Mouse (Mus musculus): ENCODE measurements around the gene Rcor1. TPM values are rescaled to one million over a fixed set of nuclear protein-coding genes. Genes with fewer than 3 reads are reported as not detected.

Gene Rcor1
- polyA plus RNA-seq, 1 experiment from 2014 or later, result 9.7 TPM

DNA sequence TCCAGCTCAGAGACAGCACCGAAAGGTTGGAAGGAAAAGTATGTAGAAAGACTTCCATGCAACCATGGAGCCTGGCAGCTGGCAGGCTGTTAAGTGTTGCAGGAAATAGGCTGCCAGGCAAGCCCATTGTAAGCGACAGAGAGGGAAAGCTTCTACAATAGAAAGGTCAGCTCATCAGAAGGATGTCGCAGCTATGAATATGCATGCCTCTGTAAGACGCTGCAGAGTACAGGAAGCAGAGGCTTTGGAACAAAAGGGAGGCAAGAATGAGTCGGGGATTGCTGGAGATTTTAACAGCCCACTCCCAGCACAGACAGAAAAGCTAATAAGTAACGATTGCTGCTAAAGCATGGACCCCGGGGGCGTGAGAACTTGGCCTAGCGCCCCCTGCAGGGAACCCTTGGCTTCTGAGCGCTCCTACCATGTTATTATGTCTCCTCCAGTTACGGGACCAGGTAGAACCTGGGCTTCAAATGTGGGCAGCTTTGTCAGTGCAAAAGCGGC, 103.9 kb downstream of the Rcor1 start:
- Histone ChIP-seq H3K4me2 (replicated peaks; ENCODE audit: low read depth, low read length) (peak overlapping the region; percentile 22), H3K36me3 (ENCODE audit: insufficient read depth, low read length) (no peaks in the 10 kb centered on the region), H3K4me3 (ENCODE audit: low read length) (no peak overlapping the region), H3K4me1 (ENCODE audit: insufficient read depth, low read length) (peaks cover 27% of the 10 kb centered on the region), H3K9ac (replicated peaks; ENCODE audit: low read length) (peak overlapping the region; percentile 36), H3K27me3 (ENCODE audit: insufficient read depth, low read length) (no peaks in the 10 kb centered on the region), H3K27ac (ENCODE audit: low read length) (peak overlapping the region; percentile 53; the same call in 1 of the 2 replicates), H3K9me3 (ENCODE audit: low read length) (no peaks in the 10 kb centered on the region; the same call in 1 of the 2 replicates)
- ATAC-seq (ENCODE audit: low FRiP score, low TSS enrichment), result no peak
- WGBS, result 19% methylated on average over 12 of the region's 12 CpGs

DNA sequence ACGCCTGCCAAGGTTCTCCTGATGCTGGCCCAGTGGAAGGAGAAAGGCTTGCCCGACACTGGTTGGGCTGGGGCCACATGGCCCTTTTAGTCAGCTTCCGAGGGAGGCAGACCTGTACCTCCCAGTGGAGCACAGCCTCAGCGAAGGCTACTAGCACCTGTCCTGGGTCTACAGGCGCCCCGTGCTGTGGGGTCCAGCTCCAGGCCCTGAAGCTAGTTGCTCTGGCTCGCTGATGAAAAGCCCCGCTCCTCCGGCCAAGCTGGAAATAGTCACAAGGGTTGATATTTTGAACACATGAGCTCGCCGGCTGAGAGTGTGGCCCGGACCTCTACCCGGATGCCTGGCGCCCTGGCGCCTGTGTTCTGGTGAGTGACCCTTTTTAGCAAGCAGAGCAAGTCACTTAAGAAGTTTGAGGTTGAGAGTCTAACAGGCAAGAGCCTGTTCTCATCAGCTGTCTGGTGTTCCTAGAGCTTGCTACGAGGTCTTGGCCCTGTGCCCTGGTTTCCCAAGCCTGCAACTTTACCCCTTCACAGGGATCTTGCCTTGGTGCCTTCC, 104.4 kb downstream of the Rcor1 start:
- Histone ChIP-seq H3K9ac (replicated peaks; ENCODE audit: low read length) (peak overlapping the region; percentile 36), H3K4me2 (replicated peaks; ENCODE audit: low read depth, low read length) (peak overlapping the region; percentile 22), H3K27me3 (ENCODE audit: insufficient read depth, low read length) (no peaks in the 10 kb centered on the region), H3K4me3 (ENCODE audit: low read length) (no peak overlapping the region), H3K4me1 (ENCODE audit: insufficient read depth, low read length) (peaks cover 27% of the 10 kb centered on the region), H3K9me3 (ENCODE audit: low read length) (no peaks in the 10 kb centered on the region; the same call in 1 of the 2 replicates), H3K27ac (ENCODE audit: low read length) (0 out of 2 replicates have a peak overlapping the region, but pooled peaks have one; percentile 53), H3K36me3 (ENCODE audit: insufficient read depth, low read length) (no peaks in the 10 kb centered on the region)
- WGBS, result 60% methylated on average over 16 of the region's 16 CpGs
- ATAC-seq (ENCODE audit: low FRiP score, low TSS enrichment), result 0 out of 2 replicates have a peak, but pooled peaks have one; percentile 36

DNA sequence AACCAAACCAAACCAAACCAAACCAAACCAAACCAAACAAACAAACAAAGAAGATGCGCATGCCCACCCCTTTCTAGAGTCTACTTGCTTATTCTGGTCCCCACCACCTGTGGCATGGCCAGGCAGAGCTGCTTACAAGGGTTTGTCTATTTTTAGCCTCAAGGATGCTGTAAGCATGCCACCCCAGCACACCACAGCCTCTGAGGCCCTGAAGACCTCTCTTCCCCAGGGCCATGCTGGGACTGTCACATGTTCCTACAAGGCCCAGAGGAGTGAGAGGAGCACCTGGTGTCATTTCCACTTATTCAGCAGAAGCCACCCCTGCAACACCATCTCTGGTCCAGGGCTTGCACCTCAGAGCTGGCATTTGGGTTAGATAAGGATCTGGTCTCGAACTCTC, 105.4 kb downstream of the Rcor1 start:
- 0 out of 2 replicates have a peak, but pooled peaks cover 3% of the 10 kb centered on the region for H3K27me3 ChIP-seq (ENCODE audit: insufficient read depth, low read length)
- H3K9ac ChIP-seq (replicated peaks; ENCODE audit: low read length), result no peak overlapping the region
- H3K4me3 ChIP-seq (ENCODE audit: low read length), result no peak overlapping the region
- no peak overlapping the region for H3K27ac ChIP-seq (ENCODE audit: low read length)
- H3K4me1 ChIP-seq (ENCODE audit: insufficient read depth, low read length), result peaks cover 27% of the 10 kb centered on the region
- ATAC-seq (ENCODE audit: low FRiP score, low TSS enrichment), result no peak; the same call in 1 of the 2 replicates
- no peaks in the 10 kb centered on the region for H3K36me3 ChIP-seq (ENCODE audit: insufficient read depth, low read length)
- 90% methylated on average over 2 of the region's 2 CpGs for WGBS
- H3K9me3 ChIP-seq (ENCODE audit: low read length), result no peaks in the 10 kb centered on the region; the same call in 1 of the 2 replicates
- H3K4me2 ChIP-seq (replicated peaks; ENCODE audit: low read depth, low read length), result no peak overlapping the region

DNA sequence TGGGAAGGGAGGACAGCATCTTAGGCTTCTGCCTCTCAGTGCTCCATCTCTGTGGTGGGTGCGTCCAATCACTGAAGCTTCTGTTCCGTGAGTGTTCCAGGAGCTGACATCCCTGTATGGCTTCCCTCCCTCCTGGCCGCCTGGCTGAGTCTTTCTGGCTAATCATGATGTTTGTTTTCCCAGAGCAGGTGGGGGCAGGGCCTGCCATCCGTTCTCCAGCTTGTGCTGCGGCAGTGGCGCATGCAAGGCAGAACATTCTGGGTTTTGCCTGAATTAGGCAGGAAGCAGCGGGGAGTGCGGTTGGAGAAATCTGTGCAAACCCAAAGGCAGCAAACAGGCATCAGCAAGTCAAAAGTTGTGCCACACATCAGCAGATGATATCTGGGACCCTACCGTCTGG, 106.1 kb downstream of the Rcor1 start:
- no peak overlapping the region for H3K27ac ChIP-seq (ENCODE audit: low read length)
- no peak overlapping the region for H3K4me3 ChIP-seq (ENCODE audit: low read length)
- peak; percentile 7; the same call in 1 of the 2 replicates for ATAC-seq (ENCODE audit: low FRiP score, low TSS enrichment)
- 0 out of 2 replicates have a peak, but pooled peaks cover 3% of the 10 kb centered on the region for H3K27me3 ChIP-seq (ENCODE audit: insufficient read depth, low read length)
- no peak overlapping the region for H3K4me2 ChIP-seq (replicated peaks; ENCODE audit: low read depth, low read length)
- peaks cover 33% of the 10 kb centered on the region for H3K4me1 ChIP-seq (ENCODE audit: insufficient read depth, low read length)
- no peaks in the 10 kb centered on the region for H3K36me3 ChIP-seq (ENCODE audit: insufficient read depth, low read length)
- H3K9me3 ChIP-seq (ENCODE audit: low read length), result no peaks in the 10 kb centered on the region; the same call in 1 of the 2 replicates
- 27% methylated on average over 9 of the region's 9 CpGs for WGBS
- H3K9ac ChIP-seq (replicated peaks; ENCODE audit: low read length), result no peak overlapping the region

DNA sequence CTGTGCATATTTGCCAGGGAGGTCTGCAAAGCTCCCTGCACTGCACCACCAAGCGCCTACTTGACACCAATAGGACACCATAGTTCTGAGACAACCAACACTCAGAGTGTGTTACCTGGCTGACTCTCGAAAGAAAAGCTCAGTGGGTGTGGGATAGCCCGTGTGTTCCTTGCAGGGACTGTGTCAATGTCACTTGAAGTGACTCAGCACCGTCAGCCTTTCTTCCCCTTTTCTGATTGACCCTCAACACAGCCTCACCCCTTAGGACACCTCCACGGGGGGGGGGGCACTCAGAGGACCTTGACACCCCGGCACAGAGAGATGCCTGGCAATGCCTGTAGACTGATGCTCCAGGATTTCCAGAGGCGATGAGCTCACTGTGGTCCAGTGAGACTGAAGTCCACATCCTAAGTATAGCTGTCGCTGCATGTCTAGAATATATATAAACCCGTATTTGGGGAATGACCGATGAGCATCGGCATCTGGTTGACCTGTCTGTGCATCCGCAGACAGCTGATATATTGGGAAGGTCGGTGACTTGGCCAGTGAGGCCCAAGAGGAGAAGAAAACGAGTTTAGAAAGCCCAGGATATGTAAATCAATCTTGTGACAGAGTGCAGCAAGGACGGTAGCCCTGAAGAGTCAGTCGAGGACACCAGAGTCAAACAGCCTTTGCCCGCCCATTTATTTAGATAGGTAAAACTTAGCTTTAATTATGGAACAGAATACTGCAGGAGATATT, 110.5 kb downstream of the Rcor1 start:
- Histone ChIP-seq H3K4me3 (ENCODE audit: low read length) (no peak overlapping the region), H3K4me1 (ENCODE audit: insufficient read depth, low read length) (peaks cover 19% of the 10 kb centered on the region), H3K4me2 (replicated peaks; ENCODE audit: low read depth, low read length) (0 out of 2 replicates have a peak overlapping the region, but pooled peaks have one; percentile 18), H3K36me3 (ENCODE audit: insufficient read depth, low read length) (no peaks in the 10 kb centered on the region), H3K27me3 (ENCODE audit: insufficient read depth, low read length) (0 out of 2 replicates have a peak, but pooled peaks cover 3% of the 10 kb centered on the region), H3K9me3 (ENCODE audit: low read length) (no peaks in the 10 kb centered on the region), H3K27ac (ENCODE audit: low read length) (no peak overlapping the region), H3K9ac (replicated peaks; ENCODE audit: low read length) (0 out of 2 replicates have a peak overlapping the region, but pooled peaks have one; percentile 16)
- ATAC-seq (ENCODE audit: low FRiP score, low TSS enrichment), result no peak
- WGBS, result 56% methylated on average over 17 of the region's 17 CpGs

DNA sequence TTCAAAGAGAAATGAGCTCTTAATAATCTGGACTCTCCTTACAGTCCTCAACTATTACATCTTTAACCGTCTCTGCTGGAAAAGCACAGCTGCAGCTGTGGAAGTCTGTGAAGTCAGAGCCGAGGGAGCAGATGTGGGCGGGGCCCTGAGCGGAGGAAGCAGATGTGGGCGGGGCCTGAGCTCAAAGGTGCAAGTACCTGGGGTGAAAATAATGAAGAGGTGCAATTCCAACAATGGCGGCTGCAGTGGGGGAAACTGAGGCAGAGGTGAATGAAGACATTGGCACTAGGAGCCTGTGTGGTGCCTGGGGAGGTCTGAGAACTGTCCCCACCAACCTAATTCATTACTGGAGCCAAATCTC, 111.1 kb downstream of the Rcor1 start:
- WGBS, result 5% methylated on average over 6 of the region's 6 CpGs
- ATAC-seq (ENCODE audit: low FRiP score, low TSS enrichment), result no peak
- Histone ChIP-seq H3K4me2 (replicated peaks; ENCODE audit: low read depth, low read length) (0 out of 2 replicates have a peak overlapping the region, but pooled peaks have one; percentile 18), H3K9ac (replicated peaks; ENCODE audit: low read length) (no peak overlapping the region), H3K4me3 (ENCODE audit: low read length) (no peak overlapping the region), H3K27ac (ENCODE audit: low read length) (no peak overlapping the region), H3K4me1 (ENCODE audit: insufficient read depth, low read length) (peaks cover 13% of the 10 kb centered on the region), H3K9me3 (ENCODE audit: low read length) (no peaks in the 10 kb centered on the region), H3K36me3 (ENCODE audit: insufficient read depth, low read length) (no peaks in the 10 kb centered on the region), H3K27me3 (ENCODE audit: insufficient read depth, low read length) (0 out of 2 replicates have a peak, but pooled peaks cover 3% of the 10 kb centered on the region)

DNA sequence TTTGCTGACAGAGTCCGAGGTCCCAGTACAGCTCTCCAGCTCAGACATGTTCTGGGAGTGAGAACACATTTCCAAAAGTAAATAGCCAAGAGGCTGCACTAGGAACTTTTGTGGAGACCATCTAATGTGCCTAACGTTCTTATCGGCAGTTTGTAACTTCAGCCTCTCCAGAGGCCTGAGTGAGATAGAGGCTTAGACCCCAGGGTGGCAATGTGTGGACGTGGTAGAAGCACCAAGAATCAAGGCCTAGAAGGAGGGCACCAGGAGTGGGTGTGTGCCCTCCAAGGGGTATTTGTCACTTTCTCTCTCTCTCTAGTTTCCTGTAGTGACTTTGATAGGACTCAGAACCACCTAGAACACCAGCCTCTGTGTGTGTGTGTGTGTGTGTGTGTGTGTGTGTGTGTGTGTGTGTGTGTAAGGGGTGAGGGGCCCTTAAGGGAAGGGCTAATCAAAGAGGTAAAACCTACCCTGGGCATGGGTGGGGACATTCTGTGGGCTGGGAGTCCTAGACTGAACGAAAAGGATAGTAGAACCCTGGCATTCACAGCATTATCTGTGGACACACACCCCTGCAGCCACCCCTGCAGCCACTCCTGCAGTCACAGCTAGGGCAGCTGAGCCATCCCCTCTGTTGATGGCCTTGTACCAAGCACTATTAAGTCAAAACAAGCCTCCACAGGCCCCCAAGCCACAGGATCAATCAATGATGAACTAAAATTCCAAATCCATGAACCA, 112.4 kb downstream of the Rcor1 start:
- Histone ChIP-seq H3K4me1 (ENCODE audit: insufficient read depth, low read length) (peaks cover 8% of the 10 kb centered on the region; the same call in 1 of the 2 replicates), H3K9ac (replicated peaks; ENCODE audit: low read length) (no peak overlapping the region)
- no peak for ATAC-seq (ENCODE audit: low FRiP score, low TSS enrichment)

DNA sequence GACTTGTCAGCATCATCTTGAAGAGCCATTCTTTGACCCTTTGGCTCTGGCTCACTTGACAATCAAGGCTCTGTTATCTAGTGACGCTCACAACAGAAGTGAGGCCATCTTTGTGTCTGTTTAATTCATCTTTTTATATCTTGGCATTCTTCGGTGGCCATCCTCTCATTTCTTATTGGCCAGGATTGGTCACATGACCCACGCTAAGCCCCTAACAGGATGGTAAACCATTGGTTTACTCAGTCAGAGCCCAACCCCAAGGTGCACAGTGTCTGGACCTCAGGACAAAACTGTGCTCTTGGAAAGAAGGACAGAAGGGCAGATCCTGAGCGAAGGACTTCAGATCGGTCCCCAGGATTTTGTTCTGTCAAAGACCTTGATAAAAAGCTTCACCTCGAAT, 113.4 kb downstream of the Rcor1 start:
- H3K9me3 ChIP-seq (ENCODE audit: low read length), result no peaks in the 10 kb centered on the region
- no peak overlapping the region for H3K9ac ChIP-seq (replicated peaks; ENCODE audit: low read length)
- H3K27me3 ChIP-seq (ENCODE audit: insufficient read depth, low read length), result 0 out of 2 replicates have a peak, but pooled peaks cover 3% of the 10 kb centered on the region
- WGBS, result 92% methylated on average over 6 of the region's 6 CpGs
- H3K4me1 ChIP-seq (ENCODE audit: insufficient read depth, low read length), result peaks cover 8% of the 10 kb centered on the region; the same call in 1 of the 2 replicates
- H3K4me3 ChIP-seq (ENCODE audit: low read length), result no peak overlapping the region
- H3K27ac ChIP-seq (ENCODE audit: low read length), result no peak overlapping the region
- H3K4me2 ChIP-seq (replicated peaks; ENCODE audit: low read depth, low read length), result no peak overlapping the region
- no peak for ATAC-seq (ENCODE audit: low FRiP score, low TSS enrichment)
- H3K36me3 ChIP-seq (ENCODE audit: insufficient read depth, low read length), result no peaks in the 10 kb centered on the region

More for the DNA sequence above, 112.4 kb downstream of the Rcor1 start:
- Histone ChIP-seq H3K36me3 (ENCODE audit: insufficient read depth, low read length) (no peaks in the 10 kb centered on the region), H3K4me2 (replicated peaks; ENCODE audit: low read depth, low read length) (no peak overlapping the region), H3K4me3 (ENCODE audit: low read length) (no peak overlapping the region), H3K27ac (ENCODE audit: low read length) (no peak overlapping the region), H3K9me3 (ENCODE audit: low read length) (no peaks in the 10 kb centered on the region), H3K27me3 (ENCODE audit: insufficient read depth, low read length) (0 out of 2 replicates have a peak, but pooled peaks cover 3% of the 10 kb centered on the region)
- 82% methylated on average over 5 of the region's 5 CpGs for WGBS

DNA sequence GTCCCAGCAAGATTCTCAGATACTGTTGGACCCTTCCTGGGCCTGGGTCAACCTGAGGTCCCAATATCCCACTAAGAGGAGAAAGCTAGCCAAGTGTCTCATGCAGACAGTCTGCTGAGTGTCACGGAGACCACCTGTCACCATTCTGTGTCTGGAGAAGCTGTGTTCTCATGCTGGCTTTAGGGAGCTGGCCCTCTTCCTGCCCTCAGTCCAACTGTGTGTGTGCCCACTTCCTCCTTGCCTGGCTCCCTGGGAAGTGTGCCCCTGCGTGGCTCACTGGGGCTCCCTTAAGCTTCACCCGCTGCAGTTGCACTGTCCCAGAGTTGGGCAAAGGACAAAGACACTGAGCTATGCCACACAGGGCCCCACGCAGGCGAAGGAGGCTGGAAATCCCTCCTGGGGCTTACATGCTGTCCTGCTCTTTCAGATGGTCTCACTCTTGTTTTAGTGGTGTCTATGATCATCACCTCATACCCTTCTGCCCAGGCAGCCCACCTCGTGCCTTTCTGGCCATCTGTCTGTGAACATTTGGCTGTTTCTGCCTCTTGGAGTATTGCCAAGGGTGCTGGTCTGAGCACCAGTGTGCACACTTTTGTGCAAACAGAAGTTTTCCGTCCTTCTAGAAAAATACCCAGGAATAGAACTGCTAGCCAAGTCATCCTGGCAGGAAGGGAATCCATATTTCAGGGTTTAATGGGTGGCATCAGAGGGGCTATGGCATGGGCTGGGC, 114.0 kb downstream of the Rcor1 start:
- 0 out of 2 replicates have a peak, but pooled peaks cover 3% of the 10 kb centered on the region for H3K27me3 ChIP-seq (ENCODE audit: insufficient read depth, low read length)
- H3K27ac ChIP-seq (ENCODE audit: low read length), result no peak overlapping the region
- no peak overlapping the region for H3K9ac ChIP-seq (replicated peaks; ENCODE audit: low read length)
- H3K9me3 ChIP-seq (ENCODE audit: low read length), result no peaks in the 10 kb centered on the region
- no peak; the same call in 1 of the 2 replicates for ATAC-seq (ENCODE audit: low FRiP score, low TSS enrichment)
- H3K4me3 ChIP-seq (ENCODE audit: low read length), result no peak overlapping the region
- no peaks in the 10 kb centered on the region for H3K36me3 ChIP-seq (ENCODE audit: insufficient read depth, low read length)
- 65% methylated on average over 7 of the region's 7 CpGs for WGBS
- peaks cover 8% of the 10 kb centered on the region; the same call in 1 of the 2 replicates for H3K4me1 ChIP-seq (ENCODE audit: insufficient read depth, low read length)
- no peak overlapping the region for H3K4me2 ChIP-seq (replicated peaks; ENCODE audit: low read depth, low read length)

All from kidney, embryonic 16.5 days (tissue).